Mouse (Mus musculus) megakaryocyte-erythroid progenitor cell, adult 5-6 weeks (primary cell): ENCODE results near the gene Dtx4. TPM values are rescaled to one million over a fixed set of nuclear protein-coding genes. Genes with fewer than 3 reads are reported as not detected.

Experiments
- ATAC-seq: replicated peaks from 2 replicates; pipeline ENCODE4 v1.8.0; 2016; ENCODE audit warnings: mild to moderate bottlenecking, inconsistent platforms; ENCODE audit not compliant: severe bottlenecking, poor library complexity, low FRiP score, low TSS enrichment
- total RNA-seq, 2 experiments: library from RNA; stranded (forward) in 1 of 2; stranded (reverse) in 1 of 2; fragments of 200-1000, 215-1000 nt in 1 of 2; fragments of >200 nt in 1 of 2; fragmentation: Nextera tagmentation in 1 of 2; gene quantifications; 2 replicates each; pipeline ENCODE4 v1.2.3; 2014 to 2017

The Dtx4 gene
- total RNA-seq, 2 experiments from 2014 or later: not detected

GRCm38 (mm10) chr19:12435011-12435416 lies 66.2 kb downstream of the Dtx4 start:
- no peak for ATAC-seq

GRCm38 (mm10) chr19:12433033-12433432 lies 68.2 kb downstream of the Dtx4 start:
- 0 out of 2 replicates have a peak, but pooled peaks have one; percentile 44 for ATAC-seq

- ATAC-seq: no peak
Measured at GRCm38 (mm10) chr19:12427605-12428004, 73.6 kb downstream of the Dtx4 start, which contains the start of gene Pfpl. Gene Pfpl (plus strand): TSS chr19:12427905.

- no peak for ATAC-seq
Measured at GRCm38 (mm10) chr19:12427101-12427500, 74.2 kb downstream of the Dtx4 start.

GRCm38 (mm10) chr19:12421680-12422079 lies 79.6 kb downstream of the Dtx4 start:
- no peak for ATAC-seq

- no peak for ATAC-seq
Measured at GRCm38 (mm10) chr19:12420555-12420954, 80.7 kb downstream of the Dtx4 start.

GRCm38 (mm10) chr19:12418312-12418711 lies 82.9 kb downstream of the Dtx4 start:
- ATAC-seq: no peak

- ATAC-seq: no peak
Measured at GRCm38 (mm10) chr19:12417361-12417760, 83.9 kb downstream of the Dtx4 start, which contains the start of gene Olfr1441. Gene Olfr1441 (plus strand): TSS chr19:12417433.

Other genes with a start within 250 kb of the Dtx4 start
- gene Olfr235, start 240.4 kb downstream of the Dtx4 start, total RNA-seq (2014; fragmentation: Nextera tagmentation): not detected in 2 replicates
- not detected in 2 replicates for gene Olfr235, start 240.4 kb downstream of the Dtx4 start, total RNA-seq (2017)
- not detected in 2 replicates for gene Olfr1434, start 221.6 kb downstream of the Dtx4 start, total RNA-seq (2014; fragmentation: Nextera tagmentation)
- gene Olfr1434, start 221.6 kb downstream of the Dtx4 start, total RNA-seq (2017): not detected in 2 replicates
- gene Olfr1436, start 202.3 kb downstream of the Dtx4 start, total RNA-seq (2014; fragmentation: Nextera tagmentation): not detected in 2 replicates
- not detected in 2 replicates for gene Olfr1436, start 202.3 kb downstream of the Dtx4 start, total RNA-seq (2017)
- not detected in 2 replicates for gene Olfr1437, start 176.4 kb downstream of the Dtx4 start, total RNA-seq (2014; fragmentation: Nextera tagmentation)
- not detected in 2 replicates for gene Olfr1437, start 176.4 kb downstream of the Dtx4 start, total RNA-seq (2017)
- not detected in 2 replicates for gene Olfr1438-ps1, start 165.5 kb downstream of the Dtx4 start, total RNA-seq (2014; fragmentation: Nextera tagmentation)
- gene Olfr1438-ps1, start 165.5 kb downstream of the Dtx4 start, total RNA-seq (2017): not detected in 2 replicates
- not detected in 2 replicates for gene Olfr1440, start 114.2 kb downstream of the Dtx4 start, total RNA-seq (2014; fragmentation: Nextera tagmentation)
- gene Olfr1440, start 114.2 kb downstream of the Dtx4 start, total RNA-seq (2017): not detected in 2 replicates
- gene Olfr1441, start 84.0 kb downstream of the Dtx4 start, total RNA-seq (2014; fragmentation: Nextera tagmentation): not detected in 2 replicates
- gene Olfr1441, start 84.0 kb downstream of the Dtx4 start, total RNA-seq (2017): not detected in 2 replicates
- not detected in 2 replicates for gene Pfpl, start 73.5 kb downstream of the Dtx4 start, total RNA-seq (2014; fragmentation: Nextera tagmentation)
- not detected in 2 replicates for gene Pfpl, start 73.5 kb downstream of the Dtx4 start, total RNA-seq (2017)
- 1.4 and 2.4 TPM in 2 replicates for gene Mpeg1, start 40.7 kb downstream of the Dtx4 start, total RNA-seq (2014; fragmentation: Nextera tagmentation)
- gene Mpeg1, start 40.7 kb downstream of the Dtx4 start, total RNA-seq (2017): 2.6 and 5.4 TPM in 2 replicates
- gene Fam111a, start 44.3 kb upstream of the Dtx4 start, total RNA-seq (2014; fragmentation: Nextera tagmentation): 52.2 and 72.8 TPM in 2 replicates
- 118 and 128 TPM in 2 replicates for gene Fam111a, start 44.3 kb upstream of the Dtx4 start, total RNA-seq (2017)
- gene Gm4952, start 98.5 kb upstream of the Dtx4 start, total RNA-seq (2014; fragmentation: Nextera tagmentation): not detected in 2 replicates
- gene Gm4952, start 98.5 kb upstream of the Dtx4 start, total RNA-seq (2017): not detected in 2 replicates
- not detected in 2 replicates for gene Glyat, start 131.9 kb upstream of the Dtx4 start, total RNA-seq (2014; fragmentation: Nextera tagmentation)
- not detected in 2 replicates for gene Glyat, start 131.9 kb upstream of the Dtx4 start, total RNA-seq (2017)
- gene Olfr1442, start 169.0 kb upstream of the Dtx4 start, total RNA-seq (2014; fragmentation: Nextera tagmentation): not detected in 2 replicates
- not detected in 2 replicates for gene Olfr1442, start 169.0 kb upstream of the Dtx4 start, total RNA-seq (2017)
- gene Olfr1443, start 176.7 kb upstream of the Dtx4 start, total RNA-seq (2014; fragmentation: Nextera tagmentation): not detected in 2 replicates
- not detected in 2 replicates for gene Olfr1443, start 176.7 kb upstream of the Dtx4 start, total RNA-seq (2017)
- gene Keg1, start 194.3 kb upstream of the Dtx4 start, total RNA-seq (2014; fragmentation: Nextera tagmentation): not detected in 2 replicates
- not detected in 2 replicates for gene Keg1, start 194.3 kb upstream of the Dtx4 start, total RNA-seq (2017)